Mouse (Mus musculus): Measurements from ENCODE around the gene Myo18b. TPM values are rescaled to one million over a fixed set of nuclear protein-coding genes. Genes with fewer than 3 reads are reported as not detected.

The Myo18b gene
- total RNA-seq, 1 experiment from 2014 or later, result 0.05 TPM

DNA sequence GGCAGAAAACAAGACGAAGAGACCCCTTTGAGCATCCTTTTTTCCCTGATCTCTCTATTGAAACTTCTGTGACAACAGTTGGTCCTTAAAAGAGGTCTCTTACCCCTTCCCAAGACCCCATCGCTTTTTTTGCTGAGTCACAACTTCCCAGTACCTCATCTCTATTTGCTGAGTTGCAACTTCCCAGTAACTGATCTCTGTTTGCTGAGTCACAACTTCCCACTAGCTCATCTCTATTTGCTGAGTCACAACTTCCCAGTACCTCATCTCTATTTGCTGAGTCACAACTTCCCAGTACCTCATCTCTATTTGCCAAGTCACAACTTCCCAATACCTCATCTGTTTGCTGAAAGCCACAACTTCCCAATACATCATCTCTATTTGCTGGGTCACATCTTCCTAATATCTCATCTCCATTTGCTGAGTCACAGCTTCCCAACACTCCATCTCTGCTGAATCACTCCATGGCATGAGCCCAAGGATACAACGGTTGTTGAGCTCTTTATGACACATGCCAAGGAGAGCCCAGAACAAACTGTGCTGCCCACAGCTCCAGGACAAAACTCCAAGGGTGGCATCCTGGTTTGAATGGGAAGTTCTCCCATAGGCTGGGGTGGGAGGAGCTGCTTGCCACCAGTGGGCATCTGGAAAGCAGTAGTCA lies 134.6 kb downstream of the Myo18b start:
- ATAC-seq (replicated peaks; ENCODE audit: low read depth, poor library complexity, severe bottlenecking), result no peak

DNA sequence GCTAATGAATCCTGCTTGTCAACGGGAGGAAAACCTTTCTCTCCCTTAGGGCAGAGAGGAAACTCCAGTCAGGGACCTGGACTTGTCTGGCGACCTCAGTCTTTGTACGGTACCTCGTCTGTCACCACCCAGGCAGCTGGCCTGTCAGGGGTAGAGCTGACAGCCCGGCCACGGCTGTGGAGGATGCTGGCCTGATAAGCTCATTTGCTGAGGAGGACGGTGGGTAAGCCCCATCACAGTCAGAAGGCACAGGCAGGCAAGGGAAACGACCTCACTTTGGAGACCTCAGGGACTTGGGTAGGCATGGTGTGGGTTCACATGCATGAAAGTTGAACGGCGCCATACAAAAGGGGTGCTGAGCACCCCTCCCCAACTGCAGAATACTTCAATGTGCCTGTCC lies 140.6 kb downstream of the Myo18b start:
- no peak for ATAC-seq (replicated peaks; ENCODE audit: low read depth, poor library complexity, severe bottlenecking)

DNA sequence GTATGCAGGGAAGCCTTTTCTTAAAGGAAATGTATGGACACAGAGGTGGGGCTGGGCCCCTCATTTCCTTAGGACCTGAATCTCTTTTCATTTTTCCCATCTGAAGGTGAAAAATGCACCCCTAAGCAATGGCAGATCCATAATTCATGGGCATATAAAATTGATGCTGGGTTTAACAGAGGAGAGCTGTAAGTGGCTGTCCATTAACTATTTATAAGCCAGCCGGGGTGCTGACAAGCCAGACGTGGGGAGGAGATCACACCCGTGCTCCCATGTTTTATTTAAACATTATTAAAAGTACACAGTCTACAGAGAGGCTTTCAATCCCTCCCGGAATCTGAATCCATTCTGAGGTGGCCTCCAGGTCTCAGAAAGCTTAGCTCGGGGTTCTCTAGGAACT lies 146.5 kb downstream of the Myo18b start:
- ATAC-seq (replicated peaks; ENCODE audit: low read depth, poor library complexity, severe bottlenecking), result no peak

DNA sequence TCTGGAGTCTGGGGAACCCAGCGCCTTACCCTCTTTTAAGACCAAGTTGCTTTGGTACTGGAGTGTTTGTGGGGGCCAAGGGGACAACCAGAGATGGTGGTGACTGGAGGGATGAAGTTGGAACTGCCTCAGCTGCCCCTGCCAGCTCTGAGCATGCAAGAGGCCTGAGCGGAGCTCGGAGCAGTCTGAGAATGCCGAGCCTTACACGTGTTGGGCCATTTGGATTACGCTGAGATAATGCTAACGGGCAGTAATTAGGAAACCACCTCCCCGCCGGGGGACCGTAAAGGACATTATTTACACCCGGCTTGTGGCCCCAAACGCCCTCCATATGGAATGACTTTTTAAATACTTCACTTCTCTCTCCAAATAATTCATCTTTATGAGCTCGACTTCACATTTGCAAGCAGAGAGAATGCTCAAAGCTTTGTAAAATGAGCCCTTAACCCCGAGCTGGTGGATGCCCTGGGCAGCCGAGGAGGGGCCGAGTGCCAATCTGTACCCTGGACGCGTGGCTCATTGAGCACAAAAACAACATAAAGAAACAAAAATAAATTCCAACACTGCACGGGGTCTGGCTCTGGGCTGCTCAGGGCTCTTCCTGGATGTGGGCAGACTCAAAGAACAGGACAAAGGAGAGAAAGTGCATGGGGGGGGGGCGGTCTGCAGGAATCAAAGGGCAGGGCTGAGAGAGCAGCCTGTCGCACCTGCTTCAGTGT lies 148.0 kb downstream of the Myo18b start:
- no peak for ATAC-seq (replicated peaks; ENCODE audit: low read depth, poor library complexity, severe bottlenecking)

DNA sequence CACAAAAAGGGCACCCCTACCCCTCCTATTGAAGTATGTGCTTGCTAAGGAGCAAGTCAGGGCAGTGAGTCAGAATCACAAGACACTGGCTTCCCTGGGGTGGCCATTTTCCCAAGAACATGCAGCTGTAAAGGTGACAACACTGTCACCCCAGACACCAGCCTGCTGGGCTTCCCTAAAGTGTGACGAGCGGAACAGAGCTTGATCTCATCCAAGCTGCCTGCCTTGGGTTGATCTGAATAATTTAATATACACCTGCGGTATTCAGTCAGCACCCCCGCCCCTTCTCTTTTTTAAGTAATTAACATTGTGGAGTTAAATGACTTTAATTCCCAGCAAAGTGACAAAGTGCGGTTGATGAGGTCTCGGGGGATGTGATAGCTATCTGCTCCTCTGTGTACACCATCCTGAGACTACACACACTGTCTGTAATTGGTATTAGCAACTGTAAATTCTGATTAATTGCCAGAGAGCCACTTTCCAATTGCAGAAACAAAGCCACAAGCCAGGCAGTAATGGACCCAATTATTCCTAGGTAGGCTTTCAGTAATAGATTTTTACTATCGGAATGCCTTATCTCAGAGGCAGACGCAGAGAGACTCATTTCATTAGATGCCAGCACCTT lies 148.7 kb downstream of the Myo18b start:
- no peak for ATAC-seq (replicated peaks; ENCODE audit: low read depth, poor library complexity, severe bottlenecking)

DNA sequence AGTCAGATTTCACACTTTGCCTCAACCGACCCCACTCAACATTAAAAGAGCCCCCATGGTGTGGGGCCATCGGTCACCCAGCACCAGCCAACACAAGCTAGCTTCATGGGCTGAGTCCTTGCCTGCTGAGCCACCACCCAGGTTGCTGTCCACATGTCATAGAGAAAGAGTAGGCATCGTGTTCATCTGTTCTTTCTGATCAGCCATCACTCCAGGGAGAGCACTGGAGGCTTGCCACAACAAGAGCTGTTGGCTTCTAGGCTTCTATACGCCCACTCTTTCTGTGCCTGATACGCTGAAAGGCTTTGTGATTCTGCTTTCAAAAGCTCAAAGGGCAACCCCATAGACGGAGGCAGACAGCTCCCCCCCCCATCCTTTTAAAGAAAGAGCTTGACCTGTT lies 151.0 kb downstream of the Myo18b start:
- no peak for ATAC-seq (replicated peaks; ENCODE audit: low read depth, poor library complexity, severe bottlenecking)

DNA sequence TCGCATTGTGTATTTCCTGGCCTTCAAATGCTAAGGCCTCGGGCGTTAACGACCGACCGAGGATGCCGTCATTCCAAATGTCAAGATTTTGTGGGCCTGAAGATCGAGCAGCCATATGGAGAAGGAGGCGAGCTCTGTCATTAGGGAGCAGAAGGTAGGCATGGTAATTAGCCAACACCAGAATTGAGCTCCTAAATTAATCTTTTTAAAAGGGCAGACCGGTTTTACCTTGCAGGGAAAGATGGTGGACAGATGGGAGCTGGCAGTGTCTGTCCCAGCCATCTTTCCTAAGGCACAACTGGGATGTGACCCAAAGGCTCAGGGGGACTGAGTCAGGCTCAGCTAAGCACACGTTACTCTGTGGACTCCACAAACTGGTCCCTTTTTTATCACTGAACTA lies 151.6 kb downstream of the Myo18b start:
- ATAC-seq (replicated peaks; ENCODE audit: low read depth, poor library complexity, severe bottlenecking), result no peak

DNA sequence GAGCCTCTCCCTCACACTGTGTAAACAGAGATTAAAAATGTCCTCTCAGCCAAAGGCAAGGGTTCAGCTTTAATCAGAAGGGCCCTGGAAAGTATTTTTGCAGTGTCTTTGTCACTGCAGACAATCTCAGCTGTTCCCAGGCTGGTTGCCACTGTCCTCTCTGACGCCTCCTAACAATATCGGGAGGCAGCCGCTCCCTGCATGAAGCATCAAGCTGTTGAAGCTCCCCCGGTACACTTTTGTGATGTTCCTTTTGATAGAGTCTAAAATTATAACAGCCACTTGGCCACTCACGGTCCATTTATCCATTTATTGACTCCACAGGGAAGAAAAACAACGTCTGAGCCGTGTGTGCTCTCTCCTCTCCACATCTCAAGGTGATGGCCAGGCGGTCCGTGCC lies 153.0 kb downstream of the Myo18b start:
- ATAC-seq (replicated peaks; ENCODE audit: low read depth, poor library complexity, severe bottlenecking), result no peak

DNA sequence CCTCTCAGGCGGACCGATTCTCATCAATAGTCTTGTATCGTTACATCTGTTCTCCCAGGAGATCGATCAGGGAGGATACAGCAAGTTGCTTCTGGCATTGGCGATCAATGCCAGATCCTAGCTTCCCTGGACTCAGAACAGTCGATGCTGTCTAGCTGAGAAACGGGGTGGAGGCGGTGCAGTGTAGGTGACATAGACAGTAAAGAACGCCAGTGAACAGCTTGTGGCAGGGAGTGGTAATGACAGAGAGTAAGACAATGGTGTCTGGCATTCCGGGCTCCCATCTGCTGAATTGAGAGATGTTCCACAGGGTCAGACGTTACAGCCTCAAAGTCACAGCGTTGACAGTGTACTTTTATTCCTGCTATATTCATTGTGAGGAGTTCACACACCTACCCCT lies 155.5 kb downstream of the Myo18b start:
- no peak for ATAC-seq (replicated peaks; ENCODE audit: low read depth, poor library complexity, severe bottlenecking)

DNA sequence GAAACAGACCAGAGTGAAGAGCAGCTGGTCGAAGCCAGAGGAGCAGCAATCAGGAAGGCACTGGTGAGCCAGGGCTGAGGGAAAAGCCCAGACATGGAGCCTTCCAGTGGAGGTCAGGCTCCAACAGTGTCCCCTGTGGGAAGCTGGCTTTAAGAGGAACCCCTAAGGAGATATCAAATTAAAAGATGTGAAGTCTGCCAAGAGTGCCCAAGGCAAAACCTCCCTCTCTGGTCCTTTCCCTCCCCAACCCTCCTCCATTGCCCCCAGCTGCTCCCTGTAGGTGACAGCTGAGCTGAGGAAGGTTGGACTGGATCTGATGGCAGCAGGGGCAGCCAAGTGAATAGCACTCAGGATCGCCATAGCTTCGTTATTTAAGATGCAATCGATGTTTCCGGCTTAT lies 161.1 kb downstream of the Myo18b start:
- ATAC-seq (replicated peaks; ENCODE audit: low read depth, poor library complexity, severe bottlenecking), result no peak

DNA sequence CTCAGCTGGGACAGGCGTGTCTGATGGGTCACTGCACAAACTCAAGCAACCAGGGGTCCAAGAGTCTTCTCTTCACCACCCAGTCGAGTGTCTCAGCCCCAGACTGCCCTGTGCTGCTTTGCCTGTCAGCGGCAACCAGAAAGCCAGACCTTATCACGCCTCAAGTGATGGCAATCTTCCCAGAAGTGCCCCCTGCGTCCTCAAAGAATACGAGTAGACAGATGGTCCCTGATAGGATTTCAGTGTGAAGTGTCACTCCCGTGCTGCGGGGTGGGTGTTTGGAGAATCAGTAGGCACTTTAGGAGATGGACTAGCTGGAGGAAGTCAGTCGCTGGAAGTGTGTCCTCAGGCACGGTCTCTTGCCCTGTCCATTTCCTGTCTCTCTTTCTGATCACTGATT lies 165.6 kb downstream of the Myo18b start:
- ATAC-seq (replicated peaks; ENCODE audit: low read depth, poor library complexity, severe bottlenecking), result no peak

DNA sequence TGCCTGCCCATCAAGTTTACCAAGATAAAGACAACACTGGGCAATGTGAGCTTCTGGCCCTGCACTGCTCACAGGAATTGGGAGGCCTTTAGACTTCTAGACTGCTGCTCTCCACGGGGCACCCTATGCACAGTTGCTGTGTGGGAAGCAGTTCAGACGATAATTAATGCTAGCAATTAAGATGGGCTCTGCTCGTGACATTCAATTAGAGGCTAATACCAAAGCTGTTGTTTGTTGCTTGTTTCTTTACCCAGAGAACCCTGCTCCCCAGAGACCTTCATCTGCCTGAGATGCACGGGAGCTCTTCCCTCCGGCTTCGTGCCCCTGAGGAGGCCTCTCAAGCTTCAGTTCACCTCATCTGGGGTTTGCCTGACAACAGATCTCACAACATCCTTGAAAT lies 167.7 kb downstream of the Myo18b start:
- no peak for ATAC-seq (replicated peaks; ENCODE audit: low read depth, poor library complexity, severe bottlenecking)

DNA sequence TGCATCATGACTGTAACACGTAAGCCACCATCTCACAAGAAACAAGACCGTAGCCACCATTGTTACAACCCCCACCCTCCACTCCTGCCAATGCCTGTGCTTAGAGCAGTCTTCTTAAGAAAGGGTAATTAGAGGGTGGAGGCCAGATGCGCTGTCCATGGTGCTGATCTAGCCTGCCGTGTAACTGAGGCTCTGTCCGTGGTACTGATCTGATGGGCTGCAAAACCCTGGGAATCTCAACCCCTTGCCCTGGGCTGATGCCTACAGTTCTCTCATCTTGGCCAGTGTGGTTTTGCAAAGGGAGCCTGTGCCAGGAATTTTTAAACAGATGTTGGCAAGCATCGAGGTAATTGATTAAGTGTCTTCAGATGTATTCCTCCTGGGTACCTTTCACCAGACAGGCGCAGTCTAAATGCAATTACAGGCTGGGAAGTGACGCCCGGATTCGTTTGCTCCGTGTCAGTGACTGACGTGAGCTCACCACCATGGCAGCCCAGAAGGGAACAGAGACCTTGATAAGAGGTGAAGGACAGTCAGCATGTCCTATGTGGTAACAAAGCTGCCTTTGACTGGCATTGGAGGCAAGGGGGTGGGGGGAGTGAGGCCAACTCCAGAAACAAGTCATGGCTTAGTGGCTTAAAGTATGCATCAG lies 177.4 kb downstream of the Myo18b start:
- peak; percentile 97 for ATAC-seq (replicated peaks; ENCODE audit: low read depth, poor library complexity, severe bottlenecking)

DNA sequence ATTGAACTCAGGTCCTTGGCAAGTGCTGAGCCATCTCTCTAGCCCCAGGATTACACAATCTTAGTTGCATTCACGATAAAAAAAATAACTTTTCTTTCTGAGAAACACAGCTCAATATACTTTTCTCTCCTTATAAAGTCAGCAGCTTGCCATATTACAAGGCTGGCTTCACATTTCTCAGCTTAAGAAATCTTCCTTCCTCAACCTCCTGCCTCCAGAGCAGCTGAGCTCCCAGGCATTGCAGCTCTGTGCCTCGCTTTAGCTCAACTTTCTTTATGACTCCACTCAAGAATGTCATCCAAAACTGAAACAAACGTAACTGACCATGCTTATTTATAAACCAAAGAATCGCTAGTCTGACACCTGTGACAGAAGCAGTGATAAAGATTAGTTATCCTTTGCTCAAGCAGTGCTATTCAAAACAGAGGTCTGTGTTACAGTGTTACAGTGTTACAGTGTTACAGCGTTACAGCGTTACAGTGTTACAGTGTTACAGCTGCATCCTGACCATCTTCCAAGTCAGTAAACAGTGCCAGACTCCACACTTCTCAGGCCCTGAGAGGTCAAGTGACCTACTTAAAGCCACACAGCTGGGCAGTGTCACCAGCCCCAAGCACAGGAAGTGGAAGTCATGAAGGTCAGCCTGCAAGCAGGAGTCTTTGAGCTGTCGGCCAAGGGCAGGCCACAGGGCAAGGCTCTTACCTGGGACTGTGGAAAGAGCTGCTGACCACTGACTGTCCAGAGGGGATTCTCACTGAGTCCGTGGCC lies 181.3 kb downstream of the Myo18b start:
- ATAC-seq (replicated peaks; ENCODE audit: low read depth, poor library complexity, severe bottlenecking), result no peak

DNA sequence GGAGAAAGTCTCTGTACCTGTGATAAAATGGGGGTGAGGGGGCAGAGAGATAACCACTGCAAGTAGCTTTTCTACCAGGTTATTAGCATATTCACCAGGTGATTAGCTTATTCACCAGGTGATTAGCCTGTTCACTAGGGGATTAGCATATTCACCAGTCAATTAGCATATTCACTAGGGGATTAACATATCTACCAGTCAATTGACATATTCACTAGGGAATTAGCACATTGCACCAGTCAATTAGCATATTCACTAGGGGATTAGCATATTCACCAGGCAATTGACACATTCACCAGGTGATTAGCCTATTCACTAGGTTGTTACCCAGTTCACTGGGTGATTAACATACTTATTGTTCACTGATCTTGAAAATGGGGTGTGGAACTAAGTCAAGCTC lies 186.3 kb downstream of the Myo18b start:
- ATAC-seq (replicated peaks; ENCODE audit: low read depth, poor library complexity, severe bottlenecking), result no peak

DNA sequence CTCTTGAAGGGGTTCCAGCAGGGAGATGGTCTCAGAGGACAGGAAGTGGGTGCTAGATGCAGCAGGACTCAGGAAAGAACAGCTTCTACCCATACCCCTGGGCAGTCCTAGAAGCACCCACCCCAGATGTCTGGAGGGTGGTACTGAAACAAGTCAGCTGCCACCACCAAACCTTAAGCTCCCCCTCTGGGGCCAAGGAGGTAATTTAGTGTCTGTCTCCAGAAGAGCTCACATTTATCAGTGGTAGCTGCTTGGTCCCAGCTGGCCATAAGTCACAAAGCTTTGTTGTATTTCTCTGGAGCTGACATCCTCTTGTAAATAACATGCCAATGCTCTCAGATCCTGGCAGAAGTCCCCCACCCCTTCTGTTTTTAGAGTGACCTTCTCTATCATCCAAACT lies 187.7 kb downstream of the Myo18b start:
- no peak for ATAC-seq (replicated peaks; ENCODE audit: low read depth, poor library complexity, severe bottlenecking)

DNA sequence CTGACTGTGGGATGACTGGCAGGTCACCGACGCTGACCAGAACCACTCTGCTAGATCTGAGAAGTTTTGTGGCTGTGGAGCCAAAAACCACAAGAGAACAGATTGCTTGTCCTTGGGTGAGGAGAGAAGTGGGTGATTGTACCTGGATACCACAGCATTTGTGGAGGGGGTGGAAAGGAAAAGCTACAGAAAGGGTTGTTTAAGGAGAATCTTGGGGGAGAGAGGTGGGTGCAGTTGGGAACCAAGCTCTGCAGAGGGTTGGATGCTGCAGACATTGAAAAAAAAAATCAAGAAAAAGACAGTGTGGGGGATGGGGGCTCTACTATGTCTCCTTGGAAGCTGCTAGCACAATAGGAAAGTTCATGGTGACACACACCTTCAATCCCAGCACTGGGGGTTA lies 188.7 kb downstream of the Myo18b start:
- ATAC-seq (replicated peaks; ENCODE audit: low read depth, poor library complexity, severe bottlenecking), result no peak

DNA sequence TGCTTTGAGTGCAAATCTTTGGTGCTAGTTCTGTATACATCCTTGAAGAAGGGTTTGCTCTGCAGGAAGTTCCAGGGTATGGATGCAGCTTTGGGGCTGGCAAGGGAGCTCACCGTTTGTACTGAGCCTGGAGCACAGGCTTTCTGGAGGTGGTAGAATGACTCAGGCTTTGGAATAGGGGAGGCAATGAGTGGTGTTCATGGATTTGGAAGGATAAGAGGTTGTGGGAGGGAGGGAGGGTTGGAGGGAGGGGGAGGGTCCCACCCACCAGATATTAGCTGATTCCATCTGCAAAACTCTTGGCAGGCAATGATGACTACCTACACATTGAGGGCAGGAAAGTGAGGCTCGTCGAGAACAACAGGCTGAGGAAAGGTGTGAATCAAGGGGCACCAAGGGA lies 195.4 kb downstream of the Myo18b start:
- no peak for ATAC-seq (replicated peaks; ENCODE audit: low read depth, poor library complexity, severe bottlenecking)

DNA sequence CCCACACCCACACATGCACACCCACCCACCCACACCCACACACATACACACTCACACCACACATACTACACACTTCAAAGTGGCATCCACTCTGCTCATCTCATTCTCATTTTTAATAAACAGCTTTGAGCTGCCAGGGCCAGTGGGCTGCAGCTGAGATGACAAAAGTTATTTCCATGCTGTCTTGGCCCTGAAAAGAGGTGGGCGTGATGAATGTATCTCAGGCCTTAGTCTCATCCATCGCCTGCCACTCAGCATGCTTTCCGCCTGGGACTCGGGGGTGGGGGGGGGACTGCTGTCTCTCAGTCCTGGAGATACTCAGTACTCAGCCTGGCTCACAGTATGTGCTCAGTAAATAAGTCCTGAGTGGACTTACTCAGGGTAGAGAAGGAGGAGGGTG lies 199.5 kb downstream of the Myo18b start:
- no peak for ATAC-seq (replicated peaks; ENCODE audit: low read depth, poor library complexity, severe bottlenecking)

DNA sequence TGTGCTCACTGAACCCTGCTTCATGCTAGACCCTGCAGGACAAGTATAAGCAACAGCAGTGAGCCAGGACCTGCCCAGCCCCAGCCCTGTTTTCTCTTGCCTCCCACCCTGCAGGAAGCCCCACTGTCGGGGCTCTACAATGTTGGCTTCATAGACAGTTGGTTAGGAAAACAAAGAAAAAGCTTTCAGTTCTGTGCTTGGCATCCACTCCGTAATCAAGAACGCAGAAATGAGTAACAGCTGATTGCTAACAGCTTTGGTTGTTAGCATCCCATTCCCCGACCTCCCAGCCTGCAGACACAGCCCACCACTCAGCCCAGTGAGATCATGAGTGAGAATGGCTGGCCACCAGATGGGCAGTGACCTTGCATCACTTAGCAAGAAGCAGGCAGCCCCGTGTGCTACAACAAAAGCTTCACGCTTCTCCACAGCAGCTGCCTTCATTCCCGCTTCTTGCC lies 200.9 kb downstream of the Myo18b start:
- no peak for ATAC-seq (replicated peaks; ENCODE audit: low read depth, poor library complexity, severe bottlenecking)
